Mouse (Mus musculus) hindbrain, embryonic 15.5 days (tissue): ENCODE data around the gene Ptprn2. TPM values are rescaled to one million over a fixed set of nuclear protein-coding genes. Genes with fewer than 3 reads are reported as not detected.
A peak's percentile ranks its signal among the peaks of the same experiment; 100 is the strongest.

Experiments
- ATAC-seq: fragments of 200-750 bp; cut with Nextera tagmentation; 2 replicates; pipeline ENCODE4 v1.8.0; 2017; ENCODE audit warnings: low read depth, moderate number of reproducible peaks, moderate TSS enrichment; ENCODE audit not compliant: low FRiP score
- H3K27ac ChIP-seq: fragments of 300-500 bp; sonication (generic); replicated peaks from 2 replicates; pipeline ENCODE4 v1.5.1; 2015; ENCODE audit warnings: mild to moderate bottlenecking, inconsistent platforms
- H3K27me3 ChIP-seq: fragments of 300-500 bp; sonication (generic); 2 replicates; pipeline ENCODE4 v1.6.1; 2015; ENCODE audit warnings: control low read depth, inconsistent platforms
- H3K36me3 ChIP-seq: fragments of 300-500 bp; sonication (generic); 2 replicates; pipeline ENCODE4 v1.6.1; 2015; ENCODE audit warnings: control low read depth, inconsistent platforms
- H3K4me1 ChIP-seq: fragments of 300-500 bp; sonication (generic); replicated peaks from 2 replicates; pipeline ENCODE4 v1.6.1; 2015; ENCODE audit warnings: control low read depth, inconsistent platforms
- H3K4me2 ChIP-seq: fragments of 300-500 bp; sonication (generic); 2 replicates; pipeline ENCODE4 v1.6.1; 2015; ENCODE audit warnings: moderate library complexity, mild to moderate bottlenecking, inconsistent platforms
- H3K4me3 ChIP-seq: fragments of 300-500 bp; sonication (generic); 2 replicates; pipeline ENCODE4 v1.5.1; 2015; ENCODE audit warnings: mild to moderate bottlenecking, inconsistent platforms
- H3K9ac ChIP-seq: fragments of 300-500 bp; sonication (generic); 2 replicates; pipeline ENCODE4 v1.6.1; 2015; ENCODE audit warnings: inconsistent platforms
- H3K9me3 ChIP-seq: fragments of 300-500 bp; sonication (generic); 2 replicates; pipeline ENCODE4 v1.6.1; 2016; ENCODE audit warnings: control low read depth, inconsistent platforms
- WGBS: fragments of 180-500 bp; shearing (Covaris S2); methylation state at CpG from one replicate; pipeline ENCODE4 v1.1.7; 2015; 5-methylcytosine and 5-hydroxymethylcytosine counted together
- polyA plus RNA-seq: library from polyadenylated mRNA; unstranded; fragments of >200 nt; fragmentation: Nextera tagmentation; extraction: Ambion mirVana; gene quantifications from 2 replicates; pipeline ENCODE4 v1.2.1, GENCODE M21; 2015

Ptprn2 gene
- polyA plus RNA-seq, 1 experiment from 2014 or later = 14.7 TPM

- 22% methylated on average over 17 of the region's 17 CpGs for WGBS
- Histone ChIP-seq H3K4me3 (no peak overlapping the region), H3K27ac (0 out of 2 replicates have a peak overlapping the region, but pooled peaks have one; percentile 6), H3K4me1 (peaks cover 71% of the 10 kb centered on the region), H3K9me3 (no peaks in the 10 kb centered on the region), H3K9ac (no peak overlapping the region), H3K27me3 (peaks cover 2% of the 10 kb centered on the region; the same call in 1 of the 2 replicates), H3K4me2 (peak overlapping the region; percentile 90), H3K36me3 (peaks cover 6% of the 10 kb centered on the region; the same call in 1 of the 2 replicates)
- ATAC-seq = peak; percentile 43
Measured at GRCm38 (mm10) chr12:117158950-117159668, 673.6 kb downstream of the Ptprn2 start.

GRCm38 (mm10) chr12:117159669-117160210 is 674.2 kb downstream of the Ptprn2 start:
- peak; percentile 33; the same call in 1 of the 2 replicates for ATAC-seq
- H3K36me3 ChIP-seq = peaks cover 6% of the 10 kb centered on the region; the same call in 1 of the 2 replicates

GRCm38 (mm10) chr12:117160211-117160891 is 674.8 kb downstream of the Ptprn2 start:
- Histone ChIP-seq H3K4me1 (peaks cover 61% of the 10 kb centered on the region), H3K27ac (peak overlapping the region; percentile 63), H3K4me2 (peak overlapping the region; percentile 90), H3K27me3 (0 out of 2 replicates have a peak, but pooled peaks cover 2% of the 10 kb centered on the region), H3K4me3 (peak overlapping the region; percentile 28), H3K9me3 (no peaks in the 10 kb centered on the region), H3K36me3 (peaks cover 6% of the 10 kb centered on the region; the same call in 1 of the 2 replicates), H3K9ac (peak overlapping the region; percentile 44)
- 4% methylated on average over 30 of the region's 30 CpGs for WGBS
- ATAC-seq = peak; percentile 34; the same call in 1 of the 2 replicates

More at GRCm38 (mm10) chr12:117159669-117160210, 674.2 kb downstream of the Ptprn2 start:
- Histone ChIP-seq H3K9me3 (no peaks in the 10 kb centered on the region), H3K27me3 (peaks cover 2% of the 10 kb centered on the region; the same call in 1 of the 2 replicates), H3K4me1 (peaks cover 67% of the 10 kb centered on the region), H3K27ac (peak overlapping the region; percentile 63), H3K9ac (peak overlapping the region; percentile 44; the same call in 1 of the 2 replicates), H3K4me2 (peak overlapping the region; percentile 90), H3K4me3 (peak overlapping the region; percentile 28)
- 13% methylated on average over 15 of the region's 15 CpGs for WGBS

GRCm38 (mm10) chr12:117162180-117162579 is 676.7 kb downstream of the Ptprn2 start:
- 0 out of 2 replicates have a peak, but pooled peaks cover 2% of the 10 kb centered on the region for H3K27me3 ChIP-seq
- peaks cover 6% of the 10 kb centered on the region; the same call in 1 of the 2 replicates for H3K36me3 ChIP-seq
- H3K4me3 ChIP-seq = no peak overlapping the region
- H3K27ac ChIP-seq = no peak overlapping the region
- peaks cover 51% of the 10 kb centered on the region for H3K4me1 ChIP-seq
- 43% methylated on average over 3 of the region's 3 CpGs for WGBS
- no peak overlapping the region for H3K9ac ChIP-seq
- H3K9me3 ChIP-seq = no peaks in the 10 kb centered on the region
- ATAC-seq = no peak
- H3K4me2 ChIP-seq = no peak overlapping the region

- no peak overlapping the region for H3K27ac ChIP-seq
- H3K9ac ChIP-seq = no peak overlapping the region
- H3K4me1 ChIP-seq = peaks cover 42% of the 10 kb centered on the region
- 45% methylated on average over 3 of the region's 3 CpGs for whole genome bisulfite sequencing
- H3K27me3 ChIP-seq = no peaks in the 10 kb centered on the region
- H3K36me3 ChIP-seq = peaks cover 6% of the 10 kb centered on the region; the same call in 1 of the 2 replicates
- no peak overlapping the region for H3K4me2 ChIP-seq
- ATAC-seq = no peak
- H3K4me3 ChIP-seq = no peak overlapping the region
- no peaks in the 10 kb centered on the region for H3K9me3 ChIP-seq
Measured at GRCm38 (mm10) chr12:117163789-117164188, 678.3 kb downstream of the Ptprn2 start.

- Histone ChIP-seq H3K9ac (no peak overlapping the region), H3K9me3 (no peaks in the 10 kb centered on the region), H3K4me2 (no peak overlapping the region), H3K4me1 (peaks cover 31% of the 10 kb centered on the region), H3K27ac (no peak overlapping the region), H3K4me3 (no peak overlapping the region), H3K27me3 (no peaks in the 10 kb centered on the region), H3K36me3 (peaks cover 6% of the 10 kb centered on the region; the same call in 1 of the 2 replicates)
- WGBS = 67% methylated on average over 5 of the region's 5 CpGs
- no peak for ATAC-seq
Measured at GRCm38 (mm10) chr12:117166266-117166665, 680.7 kb downstream of the Ptprn2 start.

- H3K36me3 ChIP-seq = no peaks in the 10 kb centered on the region
- no peak overlapping the region for H3K9ac ChIP-seq
- no peak overlapping the region for H3K4me2 ChIP-seq
- no peaks in the 10 kb centered on the region for H3K27me3 ChIP-seq
- peaks cover 45% of the 10 kb centered on the region for H3K4me1 ChIP-seq
- 30% methylated on average over 5 of the region's 5 CpGs for WGBS
- H3K27ac ChIP-seq = no peak overlapping the region
- 0 out of 2 replicates have a peak, but pooled peaks have one; percentile 27 for ATAC-seq
- no peak overlapping the region for H3K4me3 ChIP-seq
- no peaks in the 10 kb centered on the region for H3K9me3 ChIP-seq
Measured at GRCm38 (mm10) chr12:117169670-117170069, 684.1 kb downstream of the Ptprn2 start.

- Histone ChIP-seq H3K27me3 (no peaks in the 10 kb centered on the region), H3K36me3 (no peaks in the 10 kb centered on the region), H3K9me3 (no peaks in the 10 kb centered on the region), H3K4me1 (peaks cover 73% of the 10 kb centered on the region), H3K4me2 (no peak overlapping the region), H3K4me3 (no peak overlapping the region), H3K27ac (peak overlapping the region; percentile 41), H3K9ac (peak overlapping the region; percentile 22; the same call in 1 of the 2 replicates)
- WGBS = 19% methylated on average over 2 of the region's 2 CpGs
- ATAC-seq = peak; percentile 2; the same call in 1 of the 2 replicates
Measured at GRCm38 (mm10) chr12:117172529-117172884, 687.0 kb downstream of the Ptprn2 start.

- ATAC-seq = peak; percentile 51
- H3K4me1 ChIP-seq = peaks cover 70% of the 10 kb centered on the region
- no peak overlapping the region for H3K4me2 ChIP-seq
- peak overlapping the region; percentile 22; the same call in 1 of the 2 replicates for H3K9ac ChIP-seq
- H3K4me3 ChIP-seq = no peak overlapping the region
- H3K36me3 ChIP-seq = no peaks in the 10 kb centered on the region
- H3K27me3 ChIP-seq = no peaks in the 10 kb centered on the region
- 8% methylated on average over 11 of the region's 11 CpGs for WGBS
- H3K27ac ChIP-seq = peak overlapping the region; percentile 41
- H3K9me3 ChIP-seq = no peaks in the 10 kb centered on the region
Measured at GRCm38 (mm10) chr12:117172885-117173529, 687.5 kb downstream of the Ptprn2 start.

- WGBS = 14% methylated on average over 3 of the region's 3 CpGs
- no peaks in the 10 kb centered on the region for H3K27me3 ChIP-seq
- peaks cover 70% of the 10 kb centered on the region for H3K4me1 ChIP-seq
- no peaks in the 10 kb centered on the region for H3K36me3 ChIP-seq
- no peaks in the 10 kb centered on the region for H3K9me3 ChIP-seq
- no peak overlapping the region for H3K9ac ChIP-seq
- no peak for ATAC-seq
- no peak overlapping the region for H3K27ac ChIP-seq
- no peak overlapping the region for H3K4me2 ChIP-seq
- no peak overlapping the region for H3K4me3 ChIP-seq
Measured at GRCm38 (mm10) chr12:117174189-117174588, 688.7 kb downstream of the Ptprn2 start.

GRCm38 (mm10) chr12:117175072-117175681 is 689.7 kb downstream of the Ptprn2 start:
- no peak for ATAC-seq
- Histone ChIP-seq H3K9me3 (no peaks in the 10 kb centered on the region), H3K9ac (no peak overlapping the region), H3K27ac (0 out of 2 replicates have a peak overlapping the region, but pooled peaks have one; percentile 24), H3K4me3 (no peak overlapping the region), H3K27me3 (no peaks in the 10 kb centered on the region), H3K36me3 (no peaks in the 10 kb centered on the region), H3K4me1 (peaks cover 63% of the 10 kb centered on the region), H3K4me2 (no peak overlapping the region)
- WGBS = 57% methylated on average over 15 of the region's 15 CpGs
